Mouse (Mus musculus) ES-E14 (cell line): Measurements from ENCODE around the gene Agps. TPM values are rescaled to one million over a fixed set of nuclear protein-coding genes. Genes with fewer than 3 reads are reported as not detected.

Source experiments
- DNase-seq: peaks from one replicate; pipeline ENCODE4 v3.0.0-alpha.2; 2013; ENCODE audit warnings: low read depth, low spot score
- H3K27ac ChIP-seq: 2 replicates; pipeline ENCODE4 v1.5.1; 2012; ENCODE audit warnings: low read depth, mild to moderate bottlenecking, low read length, moderate library complexity, mixed read lengths; ENCODE audit not compliant: poor library complexity, insufficient read depth, severe bottlenecking
- H3K36me3 ChIP-seq: 2 replicates; pipeline ENCODE4 v1.6.1; 2012; ENCODE audit warnings: mild to moderate bottlenecking, low read length, moderate library complexity, mixed read lengths; ENCODE audit not compliant: control insufficient read depth, poor library complexity, insufficient read depth, severe bottlenecking
- H3K4me1 ChIP-seq, 2 experiments: fragments of 150-350 bp in 1 of 2; sonication (generic) in 1 of 2; 2 replicates each; pipeline ENCODE4 v1.6.1; 2012; ENCODE audit warnings: low read length in 2 of 2, mild to moderate bottlenecking in 1 of 2, mixed read lengths in 1 of 2; ENCODE audit not compliant: control insufficient read depth in 2 of 2, insufficient read depth in 2 of 2, poor library complexity in 1 of 2
- H3K4me3 ChIP-seq, 2 experiments: fragments of 150-350 bp in 1 of 2; sonication (generic) in 1 of 2; 2 replicates each; pipeline ENCODE4 v1.5.1; 2012; ENCODE audit warnings: low read length in 2 of 2, low read depth in 1 of 2, mild to moderate bottlenecking in 1 of 2, mixed read lengths in 1 of 2; ENCODE audit not compliant: insufficient read depth in 1 of 2, poor library complexity in 1 of 2, severe bottlenecking in 1 of 2
- H3K9ac ChIP-seq: 2 replicates; pipeline ENCODE4 v1.6.1; 2012; ENCODE audit warnings: low read depth, mild to moderate bottlenecking, low read length, mixed read lengths; ENCODE audit not compliant: poor library complexity, insufficient read depth, severe bottlenecking
- H3K9me3 ChIP-seq: fragments of 150-350 bp; sonication (generic); 2 replicates; pipeline ENCODE4 v1.6.1; 2012; ENCODE audit warnings: low read depth, mild to moderate bottlenecking, low read length; ENCODE audit not compliant: control insufficient read depth, insufficient read depth
- CHD2 ChIP-seq: IDR thresholded peaks from 2 replicates; pipeline ENCODE4 v1.6.1; 2014; ENCODE audit warnings: mild to moderate bottlenecking, low read depth, low read length, inconsistent platforms
- HCFC1 ChIP-seq: IDR thresholded peaks from 2 replicates; pipeline ENCODE4 v1.6.1; 2012; ENCODE audit warnings: low read length, inconsistent platforms, borderline replicate concordance; ENCODE audit not compliant: insufficient read depth
- MAFK ChIP-seq: IDR thresholded peaks from 2 replicates; pipeline ENCODE4 v1.6.1; 2014; ENCODE audit warnings: mild to moderate bottlenecking, low read depth, low read length, inconsistent platforms; ENCODE audit not compliant: insufficient read depth
- ZC3H11A ChIP-seq: IDR thresholded peaks from 2 replicates; pipeline ENCODE4 v1.6.1; 2012; ENCODE audit warnings: low read depth, mild to moderate bottlenecking, inconsistent platforms, low read length, borderline replicate concordance
- ZNF384 ChIP-seq: IDR thresholded peaks from 2 replicates; pipeline ENCODE4 v1.6.1; 2012; ENCODE audit warnings: low read depth, low read length, inconsistent platforms
- in situ Hi-C, 2 experiments: fragments of 600-800 bp; cut with MboI; formaldehyde crosslinking; loops; one replicate each; pipeline ENCODE4 v1.15.1; 2025; ENCODE audit warnings: low sequenced_read_pairs in 2 of 2, inconsistent platforms in 1 of 2; ENCODE audit not compliant: unreplicated experiment in 2 of 2
- total RNA-seq: library from RNA; depleted of rRNA; stranded (reverse); fragments of 300-350 nt; gene quantifications from 2 replicates; pipeline ENCODE4 v1.2.3, GENCODE M21; 2012

Agps gene
- total RNA-seq, 1 experiment = 101 TPM

GRCm38 (mm10) chr2:75879791-75880190 is 47.8 kb downstream of the Agps start:
- peaks cover under 1% of the 10 kb centered on the region; the same call in 1 of the 2 replicates for H3K36me3 ChIP-seq
- TF ChIP-seq HCFC1 (no peak), ZC3H11A (peak; percentile 32; the same call in 1 of the 2 replicates)
- H3K9me3 ChIP-seq = no peaks in the 10 kb centered on the region
- peak; percentile 30 for DNase-seq
- in situ Hi-C loops = no loop called here
- no peak overlapping the region for H3K27ac ChIP-seq
- no peak overlapping the region for H3K4me3 ChIP-seq
- peaks cover 0 to 2% of the 10 kb centered on the region in 2 experiments; a peak in 1 of 4 replicates for H3K4me1 ChIP-seq
- H3K9ac ChIP-seq = no peak overlapping the region

DNA sequence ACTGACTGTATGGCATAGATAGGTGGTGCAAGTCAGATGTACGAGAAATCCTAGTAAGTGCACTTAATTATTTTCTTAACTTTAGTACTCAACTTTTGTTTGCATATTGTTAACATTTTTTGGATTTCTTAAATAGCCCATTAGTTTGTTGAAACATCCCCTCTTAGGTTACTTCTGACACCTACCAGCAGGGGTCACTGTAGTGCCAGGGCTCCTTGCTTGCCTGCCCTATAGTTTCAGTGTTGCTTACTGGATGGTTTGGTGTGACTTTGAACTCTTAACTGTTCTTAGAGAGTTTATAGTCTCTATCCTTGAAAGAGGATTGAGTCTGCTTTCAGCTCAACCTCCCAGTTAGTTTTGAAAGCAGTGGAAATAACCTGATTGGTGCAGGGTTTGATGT is 51.6 kb downstream of the Agps start:
- in situ Hi-C loops = no loop called here
- TF ChIP-seq ZNF384 = no peak
- peak; percentile 46; the same call in 1 of the 2 replicates for TF ChIP-seq ZC3H11A
- DNase-seq = peak; percentile 65
- Histone ChIP-seq H3K9me3 (no peaks in the 10 kb centered on the region), H3K36me3 (peaks cover 9% of the 10 kb centered on the region; the same call in 1 of the 2 replicates), H3K27ac (no peak overlapping the region), H3K4me3 (no peak overlapping the region), H3K4me1 (no peaks in the 10 kb centered on the region), H3K9ac (no peak overlapping the region)

GRCm38 (mm10) chr2:75891981-75892380 is 60.0 kb downstream of the Agps start:
- H3K9me3 ChIP-seq = no peaks in the 10 kb centered on the region
- DNase-seq = no peak
- in situ Hi-C loops = no loop called here
- no peak overlapping the region for H3K9ac ChIP-seq
- H3K4me3 ChIP-seq = no peak overlapping the region
- no peaks in the 10 kb centered on the region for H3K4me1 ChIP-seq
- TF ChIP-seq MAFK = no peak
- TF ChIP-seq CHD2 = no peak
- no peak for TF ChIP-seq HCFC1
- TF ChIP-seq ZC3H11A = no peak
- no peak for TF ChIP-seq ZNF384
- no peak overlapping the region for H3K27ac ChIP-seq
- H3K36me3 ChIP-seq = peaks cover 10% of the 10 kb centered on the region; the same call in 1 of the 2 replicates

GRCm38 (mm10) chr2:75895711-75896110 is 63.7 kb downstream of the Agps start:
- Histone ChIP-seq H3K4me3 (no peak overlapping the region), H3K36me3 (peaks cover 2% of the 10 kb centered on the region; the same call in 1 of the 2 replicates), H3K9ac (no peak overlapping the region), H3K27ac (no peak overlapping the region), H3K9me3 (no peaks in the 10 kb centered on the region), H3K4me1 (no peaks in the 10 kb centered on the region)
- no peak for DNase-seq
- in situ Hi-C loops = no loop called here
- TF ChIP-seq ZC3H11A = no peak
- no peak for TF ChIP-seq ZNF384

DNA sequence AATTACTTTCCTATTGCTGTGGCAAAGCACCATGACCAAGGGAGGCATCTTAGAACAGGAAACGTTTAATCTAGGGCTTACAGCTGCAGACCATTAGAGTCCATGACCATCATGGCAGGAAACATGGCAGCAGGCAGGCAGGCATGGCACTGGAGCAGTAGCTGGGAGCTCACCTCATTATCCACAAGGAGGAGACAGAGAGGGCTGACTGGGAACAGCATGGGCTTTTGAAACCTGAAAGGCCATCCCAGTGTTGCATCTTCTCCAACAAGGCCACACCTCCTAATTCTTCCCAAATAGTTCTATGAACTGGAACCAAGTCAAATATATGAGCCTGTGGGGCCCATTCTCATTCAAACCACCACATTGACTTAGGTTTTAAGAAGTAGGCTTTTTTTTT is 68.3 kb downstream of the Agps start:
- in situ Hi-C loops = no loop called here
- no peaks in the 10 kb centered on the region for H3K4me1 ChIP-seq
- 0 out of 2 replicates have a peak, but pooled peaks have one; percentile 18 for TF ChIP-seq ZNF384
- no peak for TF ChIP-seq HCFC1
- H3K36me3 ChIP-seq = peaks cover 8% of the 10 kb centered on the region; the same call in 1 of the 2 replicates
- no peak overlapping the region for H3K4me3 ChIP-seq
- H3K9me3 ChIP-seq = no peaks in the 10 kb centered on the region
- no peak overlapping the region for H3K9ac ChIP-seq
- DNase-seq = peak; percentile 15
- no peak overlapping the region for H3K27ac ChIP-seq
